ENCODE assay signal across 8 mouse cellular contexts in genomic region chr14:121566794-121567201, GRCm38 (mm10).
DNase-seq lines count a peak whose midpoint lies in the region; ATAC-seq lines count a peak whose summit lies in the region.
"Had no signal": no experiment of that assay in that cellular context is flagged by ENCODE, and none has a peak within 500 bp of the region (broad histone marks: within the 10 kb centered on the region; RNA-seq: fewer than 3 reads in every experiment).

No protein-coding gene starts in this region.

- H3K36me3 ChIP-seq in embryonic facial prominence, embryonic 11.5 days (replicated peaks; ENCODE audit: control insufficient read depth, insufficient read depth, low read depth, low read length): no peaks in the 10 kb centered on the region

- no peak overlapping the region for H3K4me2 ChIP-seq in embryonic facial prominence, embryonic 11.5 days (ENCODE audit: low read depth, low read length)
- H3K4me2 ChIP-seq: embryonic facial prominence, embryonic 15.5 days had no signal

- H3K9ac ChIP-seq in embryonic facial prominence, embryonic 11.5 days (replicated peaks; ENCODE audit: low read length): no peak overlapping the region
- H3K9ac ChIP-seq: embryonic facial prominence, embryonic 15.5 days had no signal

- peak; percentile 57 for DNase-seq in embryonic facial prominence, embryonic 11.5 days (ENCODE audit: low spot score)
- peak; percentile 31 to 49 for DNase-seq in frontal cortex, postnatal 14 days (ENCODE audit: low spot score in 2 of 2)
- DNase-seq in left cerebral cortex, postnatal 14 days (ENCODE audit: low spot score in 2 of 2): peak; percentile 62 to 87
- DNase-seq in retina, embryonic 14.5 days (ENCODE audit: low spot score): peak; percentile 78
- no peak for DNase-seq in gastrocnemius, adult 8-10 months (ENCODE audit: low spot score in 2 of 2)
- DNase-seq in kidney, postnatal 10 days: no peak
- no peak for DNase-seq in lung, postnatal 4 days

- intact Hi-C loops in left cerebral cortex, postnatal 14 days (cut with DNase I): no loop called here

- WGBS in embryonic facial prominence, embryonic 11.5 days: 18% methylated on average over 9 of the region's 9 CpGs

- H3K9me3 ChIP-seq in embryonic facial prominence, embryonic 11.5 days (replicated peaks; ENCODE audit: control insufficient read depth, low read length): no peaks in the 10 kb centered on the region
- H3K9me3 ChIP-seq: embryonic facial prominence, embryonic 15.5 days had no signal

- H3K4me1 ChIP-seq in embryonic facial prominence, embryonic 11.5 days (ENCODE audit: control insufficient read depth, insufficient read depth, low read length): peaks cover 3% of the 10 kb centered on the region; the same call in 1 of the 2 replicates

- no peak overlapping the region for H3K4me3 ChIP-seq in embryonic facial prominence, embryonic 11.5 days (ENCODE audit: low read depth, low read length)
- H3K4me3 ChIP-seq: embryonic facial prominence, embryonic 15.5 days had no signal

- no peaks in the 10 kb centered on the region for H3K27me3 ChIP-seq in embryonic facial prominence, embryonic 11.5 days (ENCODE audit: control insufficient read depth, insufficient read depth, low read length)

- peak; percentile 71 for ATAC-seq in embryonic facial prominence, embryonic 11.5 days (replicated peaks; ENCODE audit: insufficient number of reproducible peaks, low FRiP score, low TSS enrichment, low read depth)

- no peak overlapping the region for H3K27ac ChIP-seq in embryonic facial prominence, embryonic 11.5 days (replicated peaks; ENCODE audit: low read depth, low read length)
- H3K27ac ChIP-seq: embryonic facial prominence, embryonic 15.5 days had no signal

Comparison
In these comparisons a context has a peak if more than half of its experiments do, and no peak if none do; other contexts are left out.
1. DNase-seq: peak in embryonic facial prominence, embryonic 11.5 days (single experiment), frontal cortex, postnatal 14 days (2 of 2), left cerebral cortex, postnatal 14 days (2 of 2) and retina, embryonic 14.5 days (single experiment); none in gastrocnemius, adult 8-10 months (0 of 2), kidney, postnatal 10 days (single experiment) and lung, postnatal 4 days (0 of 2).